Mouse (Mus musculus) kidney, embryonic 14.5 days (tissue): ENCODE results near the gene Gm10309. TPM values are rescaled to one million over a fixed set of nuclear protein-coding genes. Genes with fewer than 3 reads are reported as not detected.

Experiments used
- ATAC-seq: fragments of 200-750 bp; cut with Nextera tagmentation; 2 replicates; pipeline ENCODE4 v1.8.0; 2017; ENCODE audit warnings: moderate number of reproducible peaks, mild to moderate bottlenecking, moderate TSS enrichment, moderate library complexity; ENCODE audit not compliant: low FRiP score, low TSS enrichment
- H3K27ac ChIP-seq: fragments of 300-500 bp; sonication (generic); 2 replicates; pipeline ENCODE4 v1.5.1; 2014; ENCODE audit warnings: low read depth, mild to moderate bottlenecking, low read length, moderate library complexity, mixed read lengths
- H3K27me3 ChIP-seq: fragments of 300-500 bp; sonication (generic); 2 replicates; pipeline ENCODE4 v1.6.1; 2014; ENCODE audit warnings: mild to moderate bottlenecking, low read length; ENCODE audit not compliant: control insufficient read depth, insufficient read depth
- H3K36me3 ChIP-seq: fragments of 300-500 bp; sonication (generic); 2 replicates; pipeline ENCODE4 v1.6.1; 2014; ENCODE audit warnings: low read length, mixed read lengths; ENCODE audit not compliant: control insufficient read depth, insufficient read depth
- H3K4me1 ChIP-seq: fragments of 300-500 bp; sonication (generic); 2 replicates; pipeline ENCODE4 v1.6.1; 2014; ENCODE audit warnings: low read length, mixed read lengths; ENCODE audit not compliant: control insufficient read depth, insufficient read depth
- H3K4me2 ChIP-seq: fragments of 300-500 bp; sonication (generic); replicated peaks from 2 replicates; pipeline ENCODE4 v1.6.1; 2014; ENCODE audit warnings: low read depth, mild to moderate bottlenecking, low read length
- H3K4me3 ChIP-seq: fragments of 300-500 bp; sonication (generic); 2 replicates; pipeline ENCODE4 v1.5.1; 2014; ENCODE audit warnings: mild to moderate bottlenecking, low read length
- H3K9ac ChIP-seq: fragments of 300-500 bp; sonication (generic); 2 replicates; pipeline ENCODE4 v1.6.1; 2014; ENCODE audit warnings: low read depth, mild to moderate bottlenecking, low read length, moderate library complexity
- H3K9me3 ChIP-seq: fragments of 300-500 bp; sonication (generic); 2 replicates; pipeline ENCODE4 v1.6.1; 2016; ENCODE audit warnings: low read length; ENCODE audit not compliant: control insufficient read depth
- WGBS: fragments of 180-500 bp; shearing (Covaris S2); extraction: QIAGEN DNeasy Blood & Tissue Kit; methylation state at CpG from one replicate; pipeline ENCODE4 v1.1.7; 2014; 5-methylcytosine and 5-hydroxymethylcytosine counted together
- polyA plus RNA-seq: library from polyadenylated mRNA; unstranded; fragments of >200 nt; fragmentation: Nextera tagmentation; extraction: Ambion mirVana; gene quantifications from 2 replicates; pipeline ENCODE4 v1.2.1, GENCODE M21; 2014

Gm10309 gene
- polyA plus RNA-seq, 1 experiment from 2014 or later: 0.31 TPM

- no peaks in the 10 kb centered on the region for H3K36me3 ChIP-seq
- H3K4me2 ChIP-seq: no peak overlapping the region
- H3K4me1 ChIP-seq: peaks cover 32% of the 10 kb centered on the region
- no peaks in the 10 kb centered on the region for H3K9me3 ChIP-seq
- WGBS: 19% methylated on average over 3 of the region's 3 CpGs
- H3K9ac ChIP-seq: no peak overlapping the region
- no peak overlapping the region for H3K4me3 ChIP-seq
- peak; percentile 88 for ATAC-seq
- H3K27me3 ChIP-seq: no peaks in the 10 kb centered on the region
- H3K27ac ChIP-seq: no peak overlapping the region
Observed at GRCm38 (mm10) chr17:86463369-86463768, 41.7 kb downstream of the Gm10309 start.

- Histone ChIP-seq H3K27ac (no peak overlapping the region), H3K4me3 (no peak overlapping the region), H3K4me1 (peaks cover 21% of the 10 kb centered on the region; the same call in 1 of the 2 replicates), H3K9ac (no peak overlapping the region), H3K27me3 (no peaks in the 10 kb centered on the region), H3K4me2 (no peak overlapping the region), H3K36me3 (no peaks in the 10 kb centered on the region), H3K9me3 (no peaks in the 10 kb centered on the region)
- ATAC-seq: no peak
- 64% methylated on average over 17 of the region's 17 CpGs for WGBS
Observed at GRCm38 (mm10) chr17:86460645-86461430, 44.2 kb downstream of the Gm10309 start.

- Histone ChIP-seq H3K4me3 (no peak overlapping the region), H3K4me2 (no peak overlapping the region), H3K4me1 (peaks cover 8% of the 10 kb centered on the region; the same call in 1 of the 2 replicates), H3K9ac (no peak overlapping the region), H3K36me3 (no peaks in the 10 kb centered on the region), H3K27ac (no peak overlapping the region), H3K27me3 (no peaks in the 10 kb centered on the region), H3K9me3 (no peaks in the 10 kb centered on the region)
- ATAC-seq: no peak
- 65% methylated on average over 11 of the region's 11 CpGs for WGBS
Observed at GRCm38 (mm10) chr17:86458302-86458980, 46.6 kb downstream of the Gm10309 start.

GRCm38 (mm10) chr17:86456512-86456911 is 48.5 kb downstream of the Gm10309 start:
- no peak for ATAC-seq
- Histone ChIP-seq H3K9me3 (no peaks in the 10 kb centered on the region), H3K27ac (no peak overlapping the region), H3K4me1 (peaks cover 4% of the 10 kb centered on the region; the same call in 1 of the 2 replicates), H3K4me3 (no peak overlapping the region), H3K4me2 (no peak overlapping the region), H3K36me3 (no peaks in the 10 kb centered on the region), H3K27me3 (no peaks in the 10 kb centered on the region), H3K9ac (no peak overlapping the region)
- 73% methylated on average over 6 of the region's 6 CpGs for WGBS

- H3K4me2 ChIP-seq: no peak overlapping the region
- no peak overlapping the region for H3K4me3 ChIP-seq
- WGBS: 75% methylated on average over 3 of the region's 3 CpGs
Observed at GRCm38 (mm10) chr17:86454351-86454706, 50.7 kb downstream of the Gm10309 start.

GRCm38 (mm10) chr17:86453673-86454350 is 51.2 kb downstream of the Gm10309 start:
- ATAC-seq: no peak
- Histone ChIP-seq H3K4me1 (peaks cover 4% of the 10 kb centered on the region; the same call in 1 of the 2 replicates), H3K4me3 (no peak overlapping the region), H3K27ac (no peak overlapping the region), H3K4me2 (no peak overlapping the region), H3K9me3 (no peaks in the 10 kb centered on the region), H3K9ac (no peak overlapping the region), H3K27me3 (no peaks in the 10 kb centered on the region), H3K36me3 (no peaks in the 10 kb centered on the region)
- 80% methylated on average over 14 of the region's 14 CpGs for WGBS

More at GRCm38 (mm10) chr17:86454351-86454706, 50.7 kb downstream of the Gm10309 start:
- Histone ChIP-seq H3K4me1 (peaks cover 4% of the 10 kb centered on the region; the same call in 1 of the 2 replicates), H3K27ac (no peak overlapping the region), H3K36me3 (no peaks in the 10 kb centered on the region), H3K27me3 (no peaks in the 10 kb centered on the region), H3K9ac (no peak overlapping the region), H3K9me3 (no peaks in the 10 kb centered on the region)
- ATAC-seq: no peak

- H3K27me3 ChIP-seq: no peaks in the 10 kb centered on the region
- H3K4me2 ChIP-seq: no peak overlapping the region
- no peak overlapping the region for H3K4me3 ChIP-seq
- no peaks in the 10 kb centered on the region for H3K9me3 ChIP-seq
- no peak overlapping the region for H3K27ac ChIP-seq
- 88% methylated on average over 4 of the region's 4 CpGs for WGBS
- H3K9ac ChIP-seq: no peak overlapping the region
- no peaks in the 10 kb centered on the region for H3K4me1 ChIP-seq
- ATAC-seq: no peak
- H3K36me3 ChIP-seq: no peaks in the 10 kb centered on the region
Observed at GRCm38 (mm10) chr17:86452934-86453333, 52.1 kb downstream of the Gm10309 start.
